21 mouse cellular contexts compared by ENCODE assay signal in genomic region chr11:17023206-17023605, GRCm38 (mm10). TPM values are rescaled to one million over a fixed set of nuclear protein-coding genes. Genes with fewer than 3 reads are reported as not detected.
DNase-seq lines count a peak whose midpoint lies in the region; ATAC-seq lines count a peak whose summit lies in the region.
"Had no signal": no experiment of that assay in that cellular context is flagged by ENCODE, and none has a peak within 500 bp of the region (broad histone marks: within the 10 kb centered on the region; RNA-seq: fewer than 3 reads in every experiment).

No protein-coding gene starts in this region.

- H3K4me3 ChIP-seq in forebrain, embryonic 11.5 days (ENCODE audit: low read depth, low read length): no peak overlapping the region
- H3K4me3 ChIP-seq: embryonic facial prominence, embryonic 13.5 days; erythroblast, embryonic 14.5 days; forebrain, embryonic 13.5 days; hindbrain, embryonic 12.5 days; kidney, embryonic 15.5 days; limb, embryonic 15.5 days; midbrain, embryonic 12.5 days had no signal

- H3K27ac ChIP-seq in forebrain, embryonic 11.5 days (ENCODE audit: low read depth, low read length): no peak overlapping the region
- H3K27ac ChIP-seq: embryonic facial prominence, embryonic 13.5 days; forebrain, embryonic 13.5 days; hindbrain, embryonic 12.5 days; kidney, embryonic 15.5 days; limb, embryonic 15.5 days; midbrain, embryonic 12.5 days had no signal

- H3K36me3 ChIP-seq in forebrain, embryonic 11.5 days (ENCODE audit: control insufficient read depth, insufficient read depth, low read length): no peaks in the 10 kb centered on the region
- H3K36me3 ChIP-seq: embryonic facial prominence, embryonic 13.5 days; hindbrain, embryonic 12.5 days; kidney, embryonic 15.5 days; limb, embryonic 15.5 days; midbrain, embryonic 12.5 days had no signal

- no peaks in the 10 kb centered on the region for H3K4me1 ChIP-seq in forebrain, embryonic 11.5 days (replicated peaks; ENCODE audit: control insufficient read depth, insufficient read depth, low read length)
- H3K4me1 ChIP-seq: embryonic facial prominence, embryonic 13.5 days; forebrain, embryonic 13.5 days; hindbrain, embryonic 12.5 days; kidney, embryonic 15.5 days; limb, embryonic 15.5 days; midbrain, embryonic 12.5 days had no signal

- 88% methylated on average over 6 of the region's 6 CpGs for WGBS in forebrain, embryonic 11.5 days

- peak; percentile 93 for DNase-seq in heart, adult 11 months
- DNase-seq in heart, postnatal 25 days (ENCODE audit: low spot score): no peak
- peak; percentile 27 to 30 for DNase-seq in kidney, postnatal 4 days
- no peak for DNase-seq in kidney, adult 18-20 months
- DNase-seq in cerebellum, adult 11-12 months: peak; percentile 34
- DNase-seq in cerebellum, postnatal 10 days: peak; percentile 47 to 59
- DNase-seq in thymus, postnatal 14 days: no peak
- DNase-seq in forebrain, embryonic 11.5 days (ENCODE audit: low spot score): no peak
- DNase-seq: embryo, embryonic 11 days; left cerebral cortex, postnatal 4 days; thymus, adult 18-20 months had no signal

- peaks cover 4% of the 10 kb centered on the region; the same call in 1 of the 2 replicates for H3K9me3 ChIP-seq in forebrain, embryonic 11.5 days (ENCODE audit: control insufficient read depth, low read length)
- H3K9me3 ChIP-seq: limb, embryonic 15.5 days had no signal

- H3K4me2 ChIP-seq in forebrain, embryonic 11.5 days (ENCODE audit: low read depth, low read length, severe bottlenecking): no peak overlapping the region
- H3K4me2 ChIP-seq: embryonic facial prominence, embryonic 13.5 days; forebrain, embryonic 13.5 days; hindbrain, embryonic 12.5 days; kidney, embryonic 15.5 days; limb, embryonic 15.5 days; midbrain, embryonic 12.5 days had no signal

- H3K9ac ChIP-seq in forebrain, embryonic 11.5 days (ENCODE audit: low read length): no peak overlapping the region
- H3K9ac ChIP-seq: embryonic facial prominence, embryonic 13.5 days; forebrain, embryonic 13.5 days; hindbrain, embryonic 12.5 days; kidney, embryonic 15.5 days; limb, embryonic 15.5 days; midbrain, embryonic 12.5 days had no signal

- no peaks in the 10 kb centered on the region for H3K27me3 ChIP-seq in forebrain, embryonic 11.5 days (ENCODE audit: control insufficient read depth, insufficient read depth, low read length)
- H3K27me3 ChIP-seq: embryonic facial prominence, embryonic 13.5 days; forebrain, embryonic 13.5 days; hindbrain, embryonic 12.5 days; kidney, embryonic 15.5 days; limb, embryonic 15.5 days; midbrain, embryonic 12.5 days had no signal

- intact Hi-C loops in heart, postnatal 25 days (cut with DNase I): no loop called here

- no peak for ATAC-seq in forebrain, embryonic 11.5 days (replicated peaks; ENCODE audit: low FRiP score)
- ATAC-seq: forebrain, embryonic 13.5 days; intestine, postnatal 0 days; lung, postnatal 0 days; Patski had no signal

RNA-seq across cellular contexts. Expression of gene Cnrip1, which starts 28.2 kb away (rescaled TPM):
- 1 to 10 TPM; 4.4 to 5.1 TPM for total RNA-seq in heart, postnatal 25 days (2021)
- 16.3 and 19.6 TPM in 2 replicates for polyA plus RNA-seq in forebrain, embryonic 11.5 days (2014; fragmentation: Nextera tagmentation; extraction: Ambion mirVana)
- polyA plus RNA-seq: erythroblast, embryonic 14.5 days had no signal

RNA-seq across cellular contexts. Expression of gene Plek, which starts 29.0 kb away (rescaled TPM):
- 1 to 10 TPM; 4.5 to 4.6 TPM for total RNA-seq in heart, postnatal 25 days (2021)
- 6.0 and 6.1 TPM in 2 replicates for polyA plus RNA-seq in forebrain, embryonic 11.5 days (2014; fragmentation: Nextera tagmentation; extraction: Ambion mirVana)
- polyA plus RNA-seq: Patski had no signal

Comparison
In these comparisons a context has a peak if more than half of its experiments do, and no peak if none do; other contexts are left out.
1. DNase-seq: peak in heart, adult 11 months (single experiment), kidney, postnatal 4 days (2 of 2), cerebellum, adult 11-12 months (single experiment) and cerebellum, postnatal 10 days (2 of 2); none in heart, postnatal 25 days (single experiment), kidney, adult 18-20 months (single experiment), thymus, postnatal 14 days (single experiment) and forebrain, embryonic 11.5 days (single experiment).